Mouse (Mus musculus) heart, postnatal 0 days (tissue): ENCODE measurements around the gene Atg9b. TPM values are rescaled to one million over a fixed set of nuclear protein-coding genes. Genes with fewer than 3 reads are reported as not detected.

Source experiments
- ATAC-seq: fragments of 200-750 bp; cut with Nextera tagmentation; 2 replicates; pipeline ENCODE4 v1.8.0; 2017; ENCODE audit warnings: low read depth, moderate number of reproducible peaks, moderate library complexity; ENCODE audit not compliant: insufficient read depth
- DNase-seq: peaks from one replicate; pipeline ENCODE4 v3.0.0-alpha.2; 2016; ENCODE audit warnings: low spot score
- H3K27ac ChIP-seq: fragments of 300-500 bp; sonication (generic); 2 replicates; pipeline ENCODE4 v1.5.1; 2014; ENCODE audit warnings: low read depth, mild to moderate bottlenecking
- H3K27me3 ChIP-seq: fragments of 300-500 bp; sonication (generic); 2 replicates; pipeline ENCODE4 v1.6.1; 2014; ENCODE audit warnings: low read length, mixed read lengths; ENCODE audit not compliant: control insufficient read depth, insufficient read depth
- H3K36me3 ChIP-seq: fragments of 300-500 bp; sonication (generic); replicated peaks from 2 replicates; pipeline ENCODE4 v1.6.1; 2014; ENCODE audit warnings: low read length, mixed read lengths; ENCODE audit not compliant: control insufficient read depth, insufficient read depth
- H3K4me1 ChIP-seq: fragments of 300-500 bp; sonication (generic); 2 replicates; pipeline ENCODE4 v1.6.1; 2014; ENCODE audit warnings: antibody characterized with exemption; ENCODE audit not compliant: control insufficient read depth, insufficient read depth
- H3K4me2 ChIP-seq: fragments of 300-500 bp; sonication (generic); 2 replicates; pipeline ENCODE4 v1.6.1; 2014; ENCODE audit warnings: low read depth, mild to moderate bottlenecking, low read length, moderate library complexity
- H3K4me3 ChIP-seq: fragments of 300-500 bp; sonication (generic); 2 replicates; pipeline ENCODE4 v1.5.1; 2014; ENCODE audit warnings: low read depth, low read length
- H3K9ac ChIP-seq: fragments of 300-500 bp; sonication (generic); replicated peaks from 2 replicates; pipeline ENCODE4 v1.6.1; 2014; ENCODE audit warnings: low read depth, low read length, mixed read lengths
- H3K9me3 ChIP-seq: fragments of 300-500 bp; sonication (generic); replicated peaks from 2 replicates; pipeline ENCODE4 v1.6.1; 2016; ENCODE audit warnings: low read length; ENCODE audit not compliant: control insufficient read depth
- CTCF ChIP-seq: IDR thresholded peaks from 2 replicates; pipeline ENCODE4 v1.5.1; 2016; ENCODE audit warnings: antibody characterized with exemption, control low read depth, low read depth
- EP300 ChIP-seq: IDR thresholded peaks from 2 replicates; pipeline ENCODE4 v1.6.1; 2016; ENCODE audit warnings: antibody characterized with exemption, low read depth
- WGBS: fragments of 180-500 bp; shearing (Covaris S2); extraction: QIAGEN DNeasy Blood & Tissue Kit; methylation state at CpG from one replicate; pipeline ENCODE4 v1.1.7; 2014; 5-methylcytosine and 5-hydroxymethylcytosine counted together
- polyA plus RNA-seq: library from polyadenylated mRNA; unstranded; fragments of >200 nt; fragmentation: Nextera tagmentation; extraction: Ambion mirVana; gene quantifications from 2 replicates; pipeline ENCODE4 v1.2.1, GENCODE M21; 2015
- total RNA-seq: library from RNA; depleted of rRNA; stranded (reverse); fragments of >200 nt; gene quantifications from 2 replicates; pipeline ENCODE4 v1.2.3, GENCODE M21; 2014; ENCODE audit warnings: low replicate concordance

Atg9b gene
- total and polyA plus RNA-seq, 2 experiments from 2014 or later: 0.15 to 0.34 TPM

GRCm38 (mm10) chr5:24426556-24427284, 34.8 kb upstream of the Atg9b start:
- no peaks in the 10 kb centered on the region for H3K27me3 ChIP-seq
- peaks cover 29% of the 10 kb centered on the region for H3K36me3 ChIP-seq
- H3K9me3 ChIP-seq: no peaks in the 10 kb centered on the region
- ATAC-seq: no peak
- peaks cover 24% of the 10 kb centered on the region for H3K4me1 ChIP-seq
- peak overlapping the region; percentile 72; the same call in 1 of the 2 replicates for H3K4me3 ChIP-seq
- 26% methylated on average over 9 of the region's 9 CpGs for WGBS
- H3K27ac ChIP-seq: no peak overlapping the region
- TF ChIP-seq CTCF (no peak), EP300 (no peak)
- H3K4me2 ChIP-seq: peak overlapping the region; percentile 77
- H3K9ac ChIP-seq: no peak overlapping the region
- peak; percentile 31 for DNase-seq

GRCm38 (mm10) chr5:24426037-24426432, 34.1 kb upstream of the Atg9b start:
- DNase-seq: no peak

GRCm38 (mm10) chr5:24425421-24426036, 33.6 kb upstream of the Atg9b start:
- no peaks in the 10 kb centered on the region for H3K9me3 ChIP-seq
- WGBS: 1% methylated on average over 22 of the region's 30 CpGs
- peak; percentile 45 for DNase-seq
- H3K27me3 ChIP-seq: no peaks in the 10 kb centered on the region
- H3K27ac ChIP-seq: peak overlapping the region; percentile 96
- peak overlapping the region; percentile 77 for H3K4me2 ChIP-seq
- peaks cover 24% of the 10 kb centered on the region for H3K4me1 ChIP-seq
- H3K36me3 ChIP-seq: peaks cover 20% of the 10 kb centered on the region
- no peak; the same call in 1 of the 2 replicates for ATAC-seq
- peak overlapping the region; percentile 72 for H3K4me3 ChIP-seq
- peak overlapping the region; percentile 70 for H3K9ac ChIP-seq
- TF ChIP-seq EP300: no peak
- no peak for TF ChIP-seq CTCF

More at GRCm38 (mm10) chr5:24426037-24426432, 34.1 kb upstream of the Atg9b start:
- Histone ChIP-seq H3K27me3 (no peaks in the 10 kb centered on the region), H3K9ac (peak overlapping the region; percentile 70), H3K36me3 (peaks cover 22% of the 10 kb centered on the region), H3K4me3 (peak overlapping the region; percentile 72), H3K9me3 (no peaks in the 10 kb centered on the region), H3K4me2 (peak overlapping the region; percentile 77), H3K4me1 (peaks cover 24% of the 10 kb centered on the region), H3K27ac (no peak overlapping the region)
- 12% methylated on average over 10 of the region's 10 CpGs for WGBS
- no peak for ATAC-seq
- TF ChIP-seq EP300 (no peak), CTCF (no peak)

- Histone ChIP-seq H3K4me2 (peak overlapping the region; percentile 77), H3K4me3 (peak overlapping the region; percentile 72), H3K27me3 (no peaks in the 10 kb centered on the region), H3K9me3 (no peaks in the 10 kb centered on the region), H3K27ac (peak overlapping the region; percentile 96), H3K9ac (peak overlapping the region; percentile 70), H3K36me3 (peaks cover 18% of the 10 kb centered on the region), H3K4me1 (peaks cover 24% of the 10 kb centered on the region)
- peak; percentile 45 for ATAC-seq
- no peak for TF ChIP-seq CTCF
- TF ChIP-seq EP300: no peak
- 1% methylated on average over 53 of the region's 60 CpGs for WGBS
- DNase-seq: peak; percentile 93
Observed at GRCm38 (mm10) chr5:24424861-24425411, 33.0 kb upstream of the Atg9b start.

- Histone ChIP-seq H3K4me1 (peaks cover 24% of the 10 kb centered on the region), H3K36me3 (peaks cover 11% of the 10 kb centered on the region; the same call in 1 of the 2 replicates), H3K4me2 (peak overlapping the region; percentile 77), H3K9ac (peak overlapping the region; percentile 70), H3K27me3 (no peaks in the 10 kb centered on the region), H3K9me3 (no peaks in the 10 kb centered on the region), H3K4me3 (peak overlapping the region; percentile 72), H3K27ac (peak overlapping the region; percentile 96)
- WGBS: 9% methylated on average over 21 of the region's 21 CpGs
- TF ChIP-seq EP300 (no peak), CTCF (no peak)
- DNase-seq: no peak
- no peak for ATAC-seq
Observed at GRCm38 (mm10) chr5:24424004-24424781, 32.2 kb upstream of the Atg9b start.
